ENCODE assay signal across 29 mouse cellular contexts in genomic region chr7:79394666-79395065, GRCm38 (mm10). TPM values are rescaled to one million over a fixed set of nuclear protein-coding genes. Genes with fewer than 3 reads are reported as not detected.
"Had no signal": no experiment of that assay in that cellular context is flagged by ENCODE, and none has a peak within 500 bp of the region (broad histone marks: within the 10 kb centered on the region; RNA-seq: fewer than 3 reads in every experiment).

No protein-coding gene starts in this region.

- H3K9ac ChIP-seq: heart, embryonic 13.5 days; heart, embryonic 15.5 days; hindbrain, embryonic 12.5 days; hindbrain, embryonic 14.5 days; intestine, embryonic 15.5 days; limb, embryonic 13.5 days; limb, embryonic 15.5 days; liver, embryonic 13.5 days; liver, embryonic 15.5 days had no signal

- H3K36me3 ChIP-seq: heart, embryonic 13.5 days; heart, embryonic 15.5 days; hindbrain, embryonic 12.5 days; intestine, embryonic 15.5 days; limb, embryonic 13.5 days; limb, embryonic 15.5 days had no signal

- H3K27me3 ChIP-seq: heart, embryonic 13.5 days; heart, embryonic 15.5 days; hindbrain, embryonic 12.5 days; intestine, embryonic 15.5 days; limb, embryonic 13.5 days; limb, embryonic 15.5 days; liver, embryonic 13.5 days; liver, embryonic 15.5 days had no signal

- H3K9me3 ChIP-seq: heart, embryonic 13.5 days; heart, embryonic 15.5 days; hindbrain, embryonic 12.5 days; intestine, embryonic 15.5 days; limb, embryonic 13.5 days; limb, embryonic 15.5 days; liver, embryonic 13.5 days; liver, embryonic 15.5 days had no signal

- H3K27ac ChIP-seq: heart, adult 2 months; heart, embryonic 13.5 days; heart, embryonic 15.5 days; hindbrain, embryonic 12.5 days; hindbrain, embryonic 14.5 days; intestine, embryonic 15.5 days; layer of hippocampus, adult 2 months; limb, embryonic 13.5 days; limb, embryonic 15.5 days; liver, embryonic 13.5 days; liver, embryonic 15.5 days had no signal

- H3K4me3 ChIP-seq: heart, adult 2 months; heart, embryonic 13.5 days; heart, embryonic 15.5 days; hindbrain, embryonic 12.5 days; intestine, embryonic 15.5 days; layer of hippocampus, adult 2 months; limb, embryonic 13.5 days; limb, embryonic 15.5 days; liver, embryonic 13.5 days; liver, embryonic 15.5 days had no signal

- DNase-seq: gastrocnemius, postnatal 14 days; gastrocnemius, postnatal 36 days; heart, adult 11 months; heart, adult 2 months; heart, postnatal 14 days; heart, postnatal 36 days; kidney, adult 18-20 months; kidney, adult 8-10 months; kidney, postnatal 10 days; kidney, postnatal 25 days; kidney, postnatal 4 days; layer of hippocampus, adult 9-11 months; layer of hippocampus, postnatal 36 days; left cerebral cortex, postnatal 4 days; liver, embryonic 13.5 days had no signal

RNA-seq across cellular contexts. Expression of gene Fanci, which starts 2.9 kb away (rescaled TPM):
- total RNA-seq: gastrocnemius, adult 18-20 months; gastrocnemius, adult 8-10 months had no signal

RNA-seq across cellular contexts. Expression of gene Rlbp1, which starts 7.8 kb away (rescaled TPM):
- total RNA-seq: gastrocnemius, adult 18-20 months; gastrocnemius, adult 8-10 months; gastrocnemius, postnatal 14 days; gastrocnemius, postnatal 36 days; heart, adult 2 months; heart, postnatal 14 days; heart, postnatal 36 days; hematopoietic stem cell, adult 5-6 weeks had no signal
- polyA plus RNA-seq: heart, adult 2 months; heart, embryonic 13.5 days; heart, embryonic 15.5 days; heart, postnatal 0 days; inflammation-experienced regulatory T-cells, adult 6 months had no signal
